Mouse (Mus musculus) intestine, embryonic 14.5 days (tissue): Measurements from ENCODE around the gene Als2cr12. TPM values are rescaled to one million over a fixed set of nuclear protein-coding genes. Genes with fewer than 3 reads are reported as not detected.

Experiments used
- ATAC-seq: fragments of 200-750 bp; cut with Nextera tagmentation; replicated peaks from 2 replicates; pipeline ENCODE4 v1.8.0; 2017; ENCODE audit warnings: low read depth, moderate number of reproducible peaks, moderate TSS enrichment, moderate library complexity; ENCODE audit not compliant: low FRiP score, low TSS enrichment
- DNase-seq: peaks from one replicate; pipeline ENCODE4 v3.0.0-alpha.2; 2018; ENCODE audit warnings: low spot score
- H3K27ac ChIP-seq: fragments of 300-500 bp; sonication (generic); 2 replicates; pipeline ENCODE4 v1.5.1; 2014; ENCODE audit warnings: low read depth, mild to moderate bottlenecking, control low read depth
- H3K27me3 ChIP-seq: fragments of 300-500 bp; sonication (generic); replicated peaks from 2 replicates; pipeline ENCODE4 v1.6.1; 2014; ENCODE audit warnings: low read length, control low read depth; ENCODE audit not compliant: control insufficient read depth, insufficient read depth
- H3K36me3 ChIP-seq: fragments of 300-500 bp; sonication (generic); 2 replicates; pipeline ENCODE4 v1.6.1; 2014; ENCODE audit warnings: low read length, control low read depth; ENCODE audit not compliant: control insufficient read depth, insufficient read depth
- H3K4me1 ChIP-seq: fragments of 300-500 bp; sonication (generic); replicated peaks from 2 replicates; pipeline ENCODE4 v1.6.1; 2014; ENCODE audit warnings: low read length, control low read depth, mixed read lengths; ENCODE audit not compliant: control insufficient read depth, insufficient read depth
- H3K4me2 ChIP-seq: fragments of 300-500 bp; sonication (generic); 2 replicates; pipeline ENCODE4 v1.6.1; 2014; ENCODE audit warnings: low read length
- H3K4me3 ChIP-seq: fragments of 300-500 bp; sonication (generic); 2 replicates; pipeline ENCODE4 v1.5.1; 2014; ENCODE audit warnings: low read depth, low read length, control low read depth, mixed read lengths
- H3K9ac ChIP-seq: fragments of 300-500 bp; sonication (generic); 2 replicates; pipeline ENCODE4 v1.6.1; 2014; ENCODE audit warnings: mild to moderate bottlenecking, low read length
- H3K9me3 ChIP-seq: fragments of 300-500 bp; sonication (generic); 2 replicates; pipeline ENCODE4 v1.6.1; 2016; ENCODE audit warnings: low read length, control low read depth; ENCODE audit not compliant: control insufficient read depth
- WGBS: fragments of 180-500 bp; shearing (Covaris S2); extraction: QIAGEN DNeasy Blood & Tissue Kit; methylation state at CpG from one replicate; pipeline ENCODE4 v1.1.7; 2014; 5-methylcytosine and 5-hydroxymethylcytosine counted together
- polyA plus RNA-seq: library from polyadenylated mRNA; unstranded; fragments of >200 nt; fragmentation: Nextera tagmentation; extraction: Ambion mirVana; gene quantifications from 2 replicates; pipeline ENCODE4 v1.2.1, GENCODE M21; 2014

Gene Als2cr12
- polyA plus RNA-seq, 1 experiment from 2014 or later: not detected

DNA sequence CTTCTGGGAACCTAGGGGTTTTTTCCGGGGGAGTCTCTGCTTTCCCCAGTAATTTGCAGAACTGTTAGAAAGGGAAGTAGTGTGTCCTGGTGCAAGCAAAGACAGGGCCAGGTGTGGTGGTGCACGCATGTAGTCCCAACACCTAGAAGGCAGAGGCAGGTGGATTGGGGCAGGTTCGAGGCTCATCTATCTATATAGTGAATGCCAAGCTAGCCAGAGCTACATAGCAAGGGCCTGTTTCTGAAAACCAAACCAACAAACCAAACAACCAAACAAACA, 32.7 kb upstream of the Als2cr12 start:
- no peak for ATAC-seq
- Histone ChIP-seq H3K9ac (no peak overlapping the region), H3K9me3 (no peaks in the 10 kb centered on the region), H3K27me3 (no peaks in the 10 kb centered on the region), H3K4me2 (no peak overlapping the region), H3K27ac (no peak overlapping the region), H3K36me3 (peaks cover 49% of the 10 kb centered on the region), H3K4me1 (no peaks in the 10 kb centered on the region), H3K4me3 (no peak overlapping the region)
- 92% methylated on average over 3 of the region's 3 CpGs for WGBS
- DNase-seq: no peak

DNA sequence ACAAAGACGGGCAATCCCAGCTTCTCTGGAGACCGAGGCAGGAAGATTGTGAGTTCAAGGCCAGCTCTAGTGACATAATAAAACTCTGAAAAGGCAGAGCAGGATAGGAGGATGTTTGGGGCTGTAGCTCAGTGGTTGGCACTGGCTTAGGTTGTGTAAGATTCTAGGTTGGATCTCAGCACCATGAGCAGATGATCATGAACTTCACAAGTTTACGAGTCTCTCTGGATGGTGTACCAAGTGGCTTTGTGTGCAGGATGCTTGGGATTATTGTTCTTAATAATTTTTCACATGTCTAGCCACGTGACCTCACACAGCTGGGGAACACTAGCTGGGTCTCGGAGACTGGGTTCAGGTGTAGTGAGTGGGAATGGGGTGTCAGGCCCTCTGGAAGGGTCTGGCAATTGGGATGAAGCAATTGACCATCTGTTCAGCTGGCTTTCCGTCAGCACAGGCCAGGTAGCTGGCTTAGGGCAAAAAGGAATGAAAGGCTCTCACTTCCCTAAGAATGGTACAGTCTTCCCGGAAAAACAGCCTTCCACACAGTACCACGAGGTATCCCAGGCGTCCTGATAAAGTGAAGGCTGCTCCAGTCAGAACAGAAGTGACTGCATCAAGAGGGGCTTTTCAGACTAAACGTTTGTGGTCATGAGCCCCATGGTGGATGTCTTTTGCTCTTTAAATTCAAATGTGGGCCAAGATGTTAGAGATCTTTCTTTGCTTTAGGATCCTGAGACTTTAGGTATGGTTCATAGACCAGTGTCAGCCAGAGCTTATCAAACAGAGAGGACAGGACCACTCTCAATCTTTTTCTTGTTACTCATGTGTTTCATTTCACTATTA, 32.2 kb upstream of the Als2cr12 start:
- Histone ChIP-seq H3K4me2 (no peak overlapping the region), H3K27ac (no peak overlapping the region), H3K27me3 (no peaks in the 10 kb centered on the region), H3K4me1 (no peaks in the 10 kb centered on the region), H3K9me3 (no peaks in the 10 kb centered on the region), H3K9ac (no peak overlapping the region), H3K36me3 (peaks cover 46% of the 10 kb centered on the region), H3K4me3 (no peak overlapping the region)
- DNase-seq (no peak), ATAC-seq (no peak)
- 87% methylated on average over 10 of the region's 10 CpGs for WGBS

DNA sequence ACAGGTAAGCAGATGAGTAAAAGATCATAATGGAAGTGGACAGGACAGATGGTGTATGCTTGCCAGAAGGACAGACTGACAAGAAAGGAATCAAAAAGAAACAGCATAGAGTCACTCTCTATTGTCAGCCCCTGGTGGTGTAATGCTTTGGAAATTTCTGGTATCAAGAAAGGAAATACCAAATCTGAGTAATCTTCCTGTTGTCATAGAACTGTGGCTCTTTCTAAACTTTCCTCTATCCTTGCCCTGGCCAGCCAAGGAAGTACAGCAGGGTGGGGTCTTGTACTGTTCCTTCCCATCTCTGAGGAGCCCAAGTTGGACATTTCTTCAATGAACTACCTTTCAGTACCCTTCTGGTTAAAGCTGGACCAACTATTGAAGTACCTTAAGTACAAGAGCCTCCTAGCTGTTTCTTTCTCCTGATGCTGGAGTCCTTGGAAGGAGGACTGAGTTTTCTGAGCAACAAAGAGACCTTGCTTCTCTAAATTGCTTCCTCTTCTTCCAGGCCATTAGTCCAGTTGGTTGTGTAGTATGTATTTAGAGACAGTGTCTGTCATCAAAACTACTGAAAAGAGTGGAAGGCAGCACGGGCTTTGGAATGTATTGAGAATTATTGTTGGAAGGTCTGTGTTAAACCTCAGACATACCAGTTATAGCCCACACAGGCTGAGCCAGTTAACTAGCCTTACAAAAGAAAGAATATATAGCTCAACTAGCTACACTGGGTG, 31.4 kb upstream of the Als2cr12 start:
- Histone ChIP-seq H3K27me3 (no peaks in the 10 kb centered on the region), H3K27ac (no peak overlapping the region), H3K9me3 (no peaks in the 10 kb centered on the region), H3K36me3 (peaks cover 52% of the 10 kb centered on the region), H3K4me2 (no peak overlapping the region), H3K4me3 (no peak overlapping the region), H3K4me1 (no peaks in the 10 kb centered on the region), H3K9ac (no peak overlapping the region)
- ATAC-seq: no peak
- WGBS: 81% methylated on average over 1 of the region's 1 CpGs
- no peak for DNase-seq

DNA sequence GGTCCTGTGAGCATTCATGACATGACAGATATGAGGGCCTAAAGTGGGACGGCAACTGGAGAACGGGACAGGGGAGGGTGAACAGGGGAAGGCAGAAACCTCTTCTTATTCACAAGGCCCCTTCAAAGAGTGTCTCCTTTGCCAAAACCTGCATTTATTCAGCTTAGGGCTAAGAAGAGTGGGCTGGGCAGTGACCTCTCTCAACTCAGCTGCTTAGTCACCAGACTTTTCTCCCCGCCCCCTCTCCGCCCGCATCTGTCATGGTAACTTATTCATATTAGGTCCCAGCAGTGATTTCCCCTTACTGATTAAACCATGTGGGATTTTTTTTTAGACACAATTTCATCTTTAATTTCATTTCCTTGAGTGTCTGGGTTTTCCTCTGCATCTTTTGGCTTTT, 30.0 kb upstream of the Als2cr12 start:
- ATAC-seq (no peak), DNase-seq (no peak)
- H3K36me3 ChIP-seq: peaks cover 45% of the 10 kb centered on the region
- no peak overlapping the region for H3K4me2 ChIP-seq
- no peaks in the 10 kb centered on the region for H3K9me3 ChIP-seq
- no peak overlapping the region for H3K9ac ChIP-seq
- no peak overlapping the region for H3K4me3 ChIP-seq
- no peak overlapping the region for H3K27ac ChIP-seq
- H3K27me3 ChIP-seq: no peaks in the 10 kb centered on the region
- no peaks in the 10 kb centered on the region for H3K4me1 ChIP-seq
- 92% methylated on average over 5 of the region's 5 CpGs for WGBS

DNA sequence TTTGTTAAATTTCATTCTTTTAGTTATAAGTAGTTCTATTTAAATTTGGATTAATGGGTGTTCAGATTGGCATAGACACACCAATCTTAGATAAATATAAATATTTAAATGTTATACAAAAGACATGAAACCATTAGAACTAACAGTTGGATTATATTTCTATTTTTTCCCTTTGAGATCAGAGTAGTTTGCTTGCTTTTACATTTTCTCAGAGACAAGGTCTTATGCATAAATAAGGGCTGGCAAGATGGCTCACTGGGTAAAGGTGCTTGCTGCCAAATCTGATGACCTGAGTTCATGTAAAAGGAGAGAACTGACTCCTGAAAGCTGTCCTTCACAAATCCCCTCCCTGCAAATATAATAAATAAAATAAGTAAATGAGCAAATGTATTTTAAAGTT, 29.3 kb upstream of the Als2cr12 start:
- H3K27ac ChIP-seq: no peak overlapping the region
- H3K4me1 ChIP-seq: 0 out of 2 replicates have a peak, but pooled peaks cover 5% of the 10 kb centered on the region
- ATAC-seq (no peak), DNase-seq (no peak)
- no peaks in the 10 kb centered on the region for H3K27me3 ChIP-seq
- H3K9ac ChIP-seq: no peak overlapping the region
- H3K4me3 ChIP-seq: no peak overlapping the region
- no peaks in the 10 kb centered on the region for H3K9me3 ChIP-seq
- H3K4me2 ChIP-seq: no peak overlapping the region
- peaks cover 46% of the 10 kb centered on the region for H3K36me3 ChIP-seq

- H3K36me3 ChIP-seq: peaks cover 45% of the 10 kb centered on the region
- WGBS: 42% methylated on average over 8 of the region's 9 CpGs
- no peak for ATAC-seq
- H3K4me2 ChIP-seq: no peak overlapping the region
- H3K9ac ChIP-seq: no peak overlapping the region
- no peaks in the 10 kb centered on the region for H3K27me3 ChIP-seq
- no peak for DNase-seq
- H3K4me1 ChIP-seq: 0 out of 2 replicates have a peak, but pooled peaks cover 5% of the 10 kb centered on the region
- no peak overlapping the region for H3K27ac ChIP-seq
- no peak overlapping the region for H3K4me3 ChIP-seq
- H3K9me3 ChIP-seq: no peaks in the 10 kb centered on the region
Measured at GRCm38 (mm10) chr1:58724533-58724932, 28.7 kb upstream of the Als2cr12 start.

GRCm38 (mm10) chr1:58723809-58724405, 28.1 kb upstream of the Als2cr12 start:
- DNase-seq (no peak), ATAC-seq (no peak)
- no peak overlapping the region for H3K4me3 ChIP-seq
- H3K36me3 ChIP-seq: peaks cover 46% of the 10 kb centered on the region
- no peak overlapping the region for H3K4me2 ChIP-seq
- no peaks in the 10 kb centered on the region for H3K9me3 ChIP-seq
- 67% methylated on average over 7 of the region's 7 CpGs for WGBS
- H3K9ac ChIP-seq: no peak overlapping the region
- no peak overlapping the region for H3K27ac ChIP-seq
- H3K4me1 ChIP-seq: 0 out of 2 replicates have a peak, but pooled peaks cover 5% of the 10 kb centered on the region
- H3K27me3 ChIP-seq: no peaks in the 10 kb centered on the region

- 71% methylated on average over 7 of the region's 7 CpGs for WGBS
- H3K4me1 ChIP-seq: 0 out of 2 replicates have a peak, but pooled peaks cover 5% of the 10 kb centered on the region
- ATAC-seq: no peak
- no peak overlapping the region for H3K27ac ChIP-seq
- no peak overlapping the region for H3K4me3 ChIP-seq
- peaks cover 42% of the 10 kb centered on the region for H3K36me3 ChIP-seq
- no peak for DNase-seq
- no peak overlapping the region for H3K9ac ChIP-seq
- no peaks in the 10 kb centered on the region for H3K9me3 ChIP-seq
- H3K27me3 ChIP-seq: no peaks in the 10 kb centered on the region
- no peak overlapping the region for H3K4me2 ChIP-seq
Measured at GRCm38 (mm10) chr1:58723062-58723808, 27.4 kb upstream of the Als2cr12 start.
